Mouse (Mus musculus) kidney, embryonic 15.5 days (tissue): ENCODE measurements at regions not wholly inside any gene's neighbourhood (a gene's known extent, or its start where the extent isn't known, plus 50 kb on each side); places are given as distances from the start of the nearest gene placed in this dataset.

Experiments used
- ATAC-seq: fragments of 200-750 bp; cut with Nextera tagmentation; replicated peaks from 2 replicates; pipeline ENCODE4 v1.8.0; 2017; ENCODE audit warnings: moderate TSS enrichment; ENCODE audit not compliant: low FRiP score
- H3K27ac ChIP-seq: fragments of 300-500 bp; sonication (generic); 2 replicates; pipeline ENCODE4 v1.5.1; 2015; ENCODE audit warnings: mild to moderate bottlenecking, inconsistent platforms
- H3K27me3 ChIP-seq: fragments of 300-500 bp; sonication (generic); 2 replicates; pipeline ENCODE4 v1.6.1; 2015; ENCODE audit warnings: inconsistent platforms
- H3K36me3 ChIP-seq: fragments of 300-500 bp; sonication (generic); 2 replicates; pipeline ENCODE4 v1.6.1; 2015; ENCODE audit warnings: inconsistent platforms
- H3K4me1 ChIP-seq: fragments of 300-500 bp; sonication (generic); 2 replicates; pipeline ENCODE4 v1.6.1; 2015; ENCODE audit warnings: inconsistent platforms
- H3K4me2 ChIP-seq: fragments of 300-500 bp; sonication (generic); 2 replicates; pipeline ENCODE4 v1.6.1; 2015; ENCODE audit warnings: moderate library complexity, mild to moderate bottlenecking, inconsistent platforms
- H3K4me3 ChIP-seq: fragments of 300-500 bp; sonication (generic); replicated peaks from 2 replicates; pipeline ENCODE4 v1.5.1; 2015; ENCODE audit warnings: mild to moderate bottlenecking, inconsistent platforms
- H3K9ac ChIP-seq: fragments of 300-500 bp; sonication (generic); 2 replicates; pipeline ENCODE4 v1.6.1; 2015; ENCODE audit warnings: mild to moderate bottlenecking, inconsistent platforms
- H3K9me3 ChIP-seq: fragments of 300-500 bp; sonication (generic); replicated peaks from 2 replicates; pipeline ENCODE4 v1.6.1; 2016; ENCODE audit warnings: inconsistent platforms
- WGBS: fragments of 180-500 bp; shearing (Covaris S2); methylation state at CpG from one replicate; pipeline ENCODE4 v1.1.7; 2015; ENCODE audit warnings: mixed read lengths; 5-methylcytosine and 5-hydroxymethylcytosine counted together

GRCm38 (mm10) chr15:62151690-62152089 is 1228.9 kb upstream of the A1bg start:
- ATAC-seq = no peak
- H3K9ac ChIP-seq = no peak overlapping the region
- no peak overlapping the region for H3K4me2 ChIP-seq
- 92% methylated on average over 3 of the region's 3 CpGs for WGBS
- no peaks in the 10 kb centered on the region for H3K27me3 ChIP-seq
- H3K4me1 ChIP-seq = peaks cover 13% of the 10 kb centered on the region; the same call in 1 of the 2 replicates
- no peaks in the 10 kb centered on the region for H3K9me3 ChIP-seq
- H3K4me3 ChIP-seq = no peak overlapping the region
- no peaks in the 10 kb centered on the region for H3K36me3 ChIP-seq
- no peak overlapping the region for H3K27ac ChIP-seq

GRCm38 (mm10) chr15:62150296-62150695 is 1227.5 kb upstream of the A1bg start:
- no peak for ATAC-seq
- peaks cover 13% of the 10 kb centered on the region; the same call in 1 of the 2 replicates for H3K4me1 ChIP-seq
- 74% methylated on average over 4 of the region's 4 CpGs for WGBS

GRCm38 (mm10) chr15:62148680-62149237 is 1225.9 kb upstream of the A1bg start:
- no peaks in the 10 kb centered on the region for H3K9me3 ChIP-seq
- H3K4me1 ChIP-seq = peaks cover 13% of the 10 kb centered on the region; the same call in 1 of the 2 replicates
- ATAC-seq = no peak
- H3K27ac ChIP-seq = no peak overlapping the region
- no peaks in the 10 kb centered on the region for H3K27me3 ChIP-seq
- H3K36me3 ChIP-seq = no peaks in the 10 kb centered on the region
- WGBS = 94% methylated on average over 10 of the region's 10 CpGs
- H3K4me3 ChIP-seq = no peak overlapping the region
- H3K4me2 ChIP-seq = no peak overlapping the region
- H3K9ac ChIP-seq = no peak overlapping the region

More at GRCm38 (mm10) chr15:62150296-62150695, 1227.5 kb upstream of the A1bg start:
- Histone ChIP-seq H3K36me3 (no peaks in the 10 kb centered on the region), H3K27me3 (no peaks in the 10 kb centered on the region), H3K9me3 (no peaks in the 10 kb centered on the region), H3K4me3 (no peak overlapping the region), H3K4me2 (no peak overlapping the region), H3K9ac (no peak overlapping the region), H3K27ac (no peak overlapping the region)

GRCm38 (mm10) chr15:62147343-62147953 is 1224.6 kb upstream of the A1bg start:
- ATAC-seq = no peak
- 25% methylated on average over 5 of the region's 5 CpGs for WGBS

GRCm38 (mm10) chr15:62145643-62146285 is 1223.0 kb upstream of the A1bg start:
- Histone ChIP-seq H3K9me3 (no peaks in the 10 kb centered on the region), H3K4me1 (peaks cover 8% of the 10 kb centered on the region; the same call in 1 of the 2 replicates), H3K4me2 (no peak overlapping the region), H3K27ac (no peak overlapping the region), H3K9ac (no peak overlapping the region), H3K27me3 (no peaks in the 10 kb centered on the region), H3K36me3 (no peaks in the 10 kb centered on the region), H3K4me3 (no peak overlapping the region)
- ATAC-seq = no peak
- WGBS = 89% methylated on average over 4 of the region's 4 CpGs

More at GRCm38 (mm10) chr15:62147343-62147953, 1224.6 kb upstream of the A1bg start:
- Histone ChIP-seq H3K9me3 (no peaks in the 10 kb centered on the region), H3K27me3 (no peaks in the 10 kb centered on the region), H3K4me1 (peaks cover 8% of the 10 kb centered on the region; the same call in 1 of the 2 replicates), H3K4me2 (no peak overlapping the region), H3K9ac (no peak overlapping the region), H3K27ac (no peak overlapping the region), H3K4me3 (no peak overlapping the region), H3K36me3 (no peaks in the 10 kb centered on the region)

GRCm38 (mm10) chr15:62144776-62145564 is 1222.2 kb upstream of the A1bg start:
- Histone ChIP-seq H3K9ac (no peak overlapping the region), H3K4me3 (no peak overlapping the region), H3K9me3 (no peaks in the 10 kb centered on the region), H3K4me2 (no peak overlapping the region), H3K36me3 (no peaks in the 10 kb centered on the region), H3K27me3 (no peaks in the 10 kb centered on the region), H3K4me1 (peaks cover 8% of the 10 kb centered on the region; the same call in 1 of the 2 replicates), H3K27ac (no peak overlapping the region)
- no peak for ATAC-seq
- 91% methylated on average over 10 of the region's 10 CpGs for WGBS

GRCm38 (mm10) chr15:62139859-62140258 is 1217.0 kb upstream of the A1bg start:
- Histone ChIP-seq H3K4me3 (no peak overlapping the region), H3K36me3 (no peaks in the 10 kb centered on the region), H3K4me1 (peaks cover 27% of the 10 kb centered on the region), H3K27ac (0 out of 2 replicates have a peak overlapping the region, but pooled peaks have one; percentile 41), H3K9me3 (no peaks in the 10 kb centered on the region), H3K9ac (no peak overlapping the region), H3K4me2 (no peak overlapping the region), H3K27me3 (no peaks in the 10 kb centered on the region)
- WGBS = 56% methylated on average over 4 of the region's 4 CpGs
- ATAC-seq = no peak

GRCm38 (mm10) chr15:62139192-62139591 is 1216.4 kb upstream of the A1bg start:
- Histone ChIP-seq H3K4me1 (peaks cover 27% of the 10 kb centered on the region), H3K36me3 (no peaks in the 10 kb centered on the region), H3K27ac (peak overlapping the region; percentile 41; the same call in 1 of the 2 replicates), H3K4me2 (no peak overlapping the region), H3K9ac (peak overlapping the region; percentile 23; the same call in 1 of the 2 replicates), H3K27me3 (no peaks in the 10 kb centered on the region), H3K4me3 (no peak overlapping the region), H3K9me3 (no peaks in the 10 kb centered on the region)
- ATAC-seq = 0 out of 2 replicates have a peak, but pooled peaks have one; percentile 29
- 28% methylated on average over 5 of the region's 5 CpGs for WGBS

- Histone ChIP-seq H3K4me1 (peaks cover 27% of the 10 kb centered on the region), H3K9me3 (no peaks in the 10 kb centered on the region), H3K9ac (no peak overlapping the region), H3K27ac (0 out of 2 replicates have a peak overlapping the region, but pooled peaks have one; percentile 41), H3K27me3 (no peaks in the 10 kb centered on the region), H3K36me3 (no peaks in the 10 kb centered on the region), H3K4me2 (no peak overlapping the region), H3K4me3 (no peak overlapping the region)
- no peak for ATAC-seq
- 84% methylated on average over 6 of the region's 6 CpGs for WGBS
These were observed 1215.9 kb upstream of the A1bg start for GRCm38 (mm10) chr15:62138701-62139100.

GRCm38 (mm10) chr15:62136932-62137594 is 1214.3 kb upstream of the A1bg start:
- Histone ChIP-seq H3K27ac (0 out of 2 replicates have a peak overlapping the region, but pooled peaks have one; percentile 30), H3K27me3 (no peaks in the 10 kb centered on the region), H3K9ac (no peak overlapping the region), H3K36me3 (no peaks in the 10 kb centered on the region), H3K4me2 (no peak overlapping the region), H3K9me3 (no peaks in the 10 kb centered on the region), H3K4me1 (peaks cover 41% of the 10 kb centered on the region), H3K4me3 (no peak overlapping the region)
- 48% methylated on average over 14 of the region's 14 CpGs for WGBS
- ATAC-seq = no peak

- Histone ChIP-seq H3K4me3 (no peak overlapping the region), H3K4me1 (peaks cover 55% of the 10 kb centered on the region), H3K27me3 (no peaks in the 10 kb centered on the region), H3K27ac (no peak overlapping the region), H3K9ac (no peak overlapping the region), H3K36me3 (no peaks in the 10 kb centered on the region), H3K4me2 (no peak overlapping the region), H3K9me3 (no peaks in the 10 kb centered on the region)
- no peak for ATAC-seq
- WGBS = 86% methylated on average over 8 of the region's 8 CpGs
These were observed 1212.0 kb upstream of the A1bg start for GRCm38 (mm10) chr15:62134835-62135234.
